Mouse (Mus musculus): Measurements from ENCODE around the gene Scamp3.
"Not testable (repeated sequence)": the region's sequence is repeated elsewhere in the genome, so short reads cannot be mapped to it uniquely, and the experiment has no call there.

The Scamp3 gene

DNA sequence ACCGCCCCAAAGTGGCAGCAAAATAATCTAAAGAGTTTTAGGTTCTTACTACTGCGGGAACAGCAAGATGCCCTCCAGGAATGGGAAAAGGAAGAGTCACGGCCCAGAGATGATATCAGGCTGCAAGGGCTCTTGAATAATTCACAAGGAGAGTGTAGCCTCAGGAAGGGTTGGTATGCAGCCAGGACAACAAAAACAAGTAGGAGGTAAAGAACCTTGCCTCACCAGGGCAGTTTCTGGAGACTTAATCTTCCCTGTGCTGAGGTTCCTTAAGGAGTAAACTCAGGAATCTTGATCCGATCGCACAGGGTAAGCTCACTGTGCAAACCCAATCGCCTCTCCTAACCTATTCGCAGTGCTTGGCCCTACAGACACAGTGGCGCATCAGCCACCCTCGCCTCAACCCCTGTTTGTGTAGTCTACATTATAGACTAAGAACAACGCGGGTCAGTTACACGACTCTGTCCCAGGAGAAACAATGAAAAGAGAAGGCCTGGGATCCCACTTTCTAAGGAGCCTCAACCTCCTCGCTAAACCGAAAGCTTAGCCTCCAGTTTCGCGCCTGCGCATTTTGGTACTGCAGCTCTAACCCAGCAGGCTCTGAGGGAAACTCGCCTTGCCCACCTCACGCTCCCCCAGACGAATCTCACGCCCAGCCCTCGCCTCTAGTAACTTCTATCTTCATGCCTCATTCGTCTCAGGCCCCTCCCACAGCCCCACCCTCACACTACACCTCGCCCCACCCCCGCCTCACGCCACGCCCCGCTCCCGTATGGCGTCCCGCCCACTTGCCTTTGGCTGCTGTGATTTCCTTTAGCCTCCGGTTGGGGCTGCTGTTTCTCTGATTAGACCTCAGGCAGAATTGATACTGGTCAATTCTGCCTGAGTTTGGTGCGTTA is 19.0 kb downstream of the Scamp3 start:
- DNase-seq (ENCODE audit: low spot score in 2 of 2), result peak; percentile 93 to 94

DNA sequence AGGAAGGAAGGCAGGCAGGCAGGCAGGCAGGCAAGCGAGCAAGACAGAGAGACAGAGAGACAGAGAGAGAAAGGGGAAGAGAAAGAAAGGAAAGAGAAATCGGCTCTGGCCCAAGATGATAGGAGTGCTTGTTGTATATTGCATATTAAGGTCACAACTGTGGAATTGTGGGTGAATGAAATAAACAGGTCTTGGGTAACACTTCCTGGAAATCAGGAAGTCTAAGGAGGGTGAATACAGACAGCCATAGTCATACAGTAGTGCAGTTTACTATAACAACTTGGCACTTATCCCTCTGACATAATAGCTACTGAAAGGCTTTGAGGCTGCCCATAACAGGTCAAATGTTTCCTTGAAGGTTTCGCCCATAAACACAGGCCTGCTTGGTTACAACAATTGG is 22.6 kb downstream of the Scamp3 start:
- no peak for DNase-seq (ENCODE audit: low spot score in 2 of 2)

DNA sequence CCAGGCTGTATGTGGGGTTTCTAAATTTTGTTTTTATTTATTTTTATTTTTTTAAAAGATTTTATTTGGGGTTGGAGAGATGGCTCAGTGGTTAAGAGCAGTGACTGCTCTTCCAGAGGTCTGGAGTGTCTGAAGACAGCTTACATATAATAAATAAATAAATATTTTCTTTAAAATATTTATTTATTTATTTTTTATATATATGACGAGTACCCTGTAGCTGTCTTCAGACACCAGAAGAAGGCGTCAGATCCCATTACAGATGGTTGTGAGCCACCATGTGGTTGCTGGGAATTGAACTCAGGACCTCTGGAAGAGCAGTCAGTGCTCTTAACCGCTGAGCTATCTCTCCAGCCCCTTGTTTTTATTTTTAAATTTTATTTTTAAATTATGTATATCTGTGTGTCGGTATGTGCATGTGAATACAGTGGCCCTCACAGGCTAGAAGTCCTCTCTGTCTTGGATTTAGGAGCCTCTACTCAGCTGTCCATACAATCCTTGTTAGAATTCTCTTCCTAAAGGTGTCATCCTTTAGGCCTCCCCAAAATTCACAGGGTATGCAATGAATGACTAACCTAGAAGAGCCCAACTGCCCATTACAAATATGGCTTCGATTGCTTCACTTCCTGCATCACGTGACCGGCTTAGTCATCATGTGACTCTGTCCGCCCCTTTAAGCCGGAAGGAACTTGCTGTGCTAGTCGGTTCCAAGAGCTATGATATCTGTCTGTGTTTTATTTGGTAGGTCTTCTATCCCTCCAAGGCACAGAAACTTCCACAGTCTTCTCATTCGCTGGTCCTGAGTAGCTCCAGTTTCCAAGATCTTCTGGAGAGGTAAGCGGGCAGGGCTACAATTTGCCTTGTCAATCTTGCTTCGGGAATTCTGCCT is 25.2 kb downstream of the Scamp3 start, which contains the start of gene Gba:
Gba (plus strand) TSS at position 676 of the 889 bp plus-strand sequence.
- DNase-seq (ENCODE audit: low spot score in 2 of 2), result peak; percentile 79 to 86

DNA sequence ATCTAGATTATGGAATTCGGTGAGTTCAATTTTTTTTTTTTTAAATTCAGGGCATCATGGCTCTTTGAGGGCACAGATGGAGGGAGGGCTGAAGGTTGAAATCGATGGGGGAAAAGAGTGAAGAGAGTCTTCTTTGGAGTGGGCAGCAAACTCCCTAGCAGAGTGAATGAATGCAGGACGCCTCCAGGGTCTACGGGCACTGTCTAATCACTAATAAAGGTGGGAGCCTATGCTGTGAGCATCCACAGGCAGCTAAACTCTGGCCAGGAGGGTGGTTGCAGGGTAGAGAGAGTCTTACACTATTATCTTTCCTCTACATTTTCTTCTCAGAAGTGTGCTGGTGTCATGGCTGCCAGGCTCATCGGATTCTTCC is 25.9 kb downstream of the Scamp3 start:
- DNase-seq (ENCODE audit: low spot score in 2 of 2), result no peak

DNA sequence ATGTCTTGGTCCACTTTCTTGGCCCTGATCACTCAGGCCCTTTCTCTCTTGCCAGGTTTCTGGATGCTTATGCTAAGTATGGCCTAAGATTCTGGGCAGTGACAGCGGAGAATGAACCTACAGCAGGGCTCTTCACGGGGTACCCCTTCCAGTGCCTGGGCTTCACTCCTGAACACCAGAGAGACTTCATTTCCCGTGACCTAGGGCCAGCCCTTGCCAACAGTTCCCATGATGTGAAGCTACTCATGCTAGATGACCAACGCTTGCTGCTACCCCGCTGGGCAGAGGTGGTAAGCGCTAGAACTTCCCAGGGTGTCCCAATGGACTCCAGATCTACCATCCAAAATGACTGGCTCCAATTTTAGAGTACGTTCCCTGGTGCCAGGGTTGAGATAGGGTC is 28.8 kb downstream of the Scamp3 start:
- no peak for DNase-seq (ENCODE audit: low spot score in 2 of 2)

DNA sequence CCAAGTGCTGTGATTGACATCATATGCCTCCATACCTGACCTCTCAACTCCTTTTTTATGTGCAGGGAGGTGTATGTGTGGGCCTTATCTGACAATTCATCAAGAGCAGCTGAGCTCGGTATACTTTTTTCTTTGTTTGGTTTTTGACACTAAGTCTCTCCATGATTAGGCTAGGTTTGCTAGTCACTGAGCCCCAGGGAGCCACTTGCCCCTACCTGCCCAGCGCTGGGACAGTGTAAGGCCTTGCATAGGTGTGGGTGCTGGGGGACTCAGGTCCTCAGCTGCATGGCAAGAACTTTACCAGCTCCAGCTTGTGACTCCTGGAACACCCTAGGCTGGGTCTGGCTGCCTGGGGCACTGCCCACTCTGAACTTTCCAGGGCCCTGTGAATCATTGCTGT is 29.4 kb downstream of the Scamp3 start:
- no peak for DNase-seq (ENCODE audit: low spot score in 2 of 2)

DNA sequence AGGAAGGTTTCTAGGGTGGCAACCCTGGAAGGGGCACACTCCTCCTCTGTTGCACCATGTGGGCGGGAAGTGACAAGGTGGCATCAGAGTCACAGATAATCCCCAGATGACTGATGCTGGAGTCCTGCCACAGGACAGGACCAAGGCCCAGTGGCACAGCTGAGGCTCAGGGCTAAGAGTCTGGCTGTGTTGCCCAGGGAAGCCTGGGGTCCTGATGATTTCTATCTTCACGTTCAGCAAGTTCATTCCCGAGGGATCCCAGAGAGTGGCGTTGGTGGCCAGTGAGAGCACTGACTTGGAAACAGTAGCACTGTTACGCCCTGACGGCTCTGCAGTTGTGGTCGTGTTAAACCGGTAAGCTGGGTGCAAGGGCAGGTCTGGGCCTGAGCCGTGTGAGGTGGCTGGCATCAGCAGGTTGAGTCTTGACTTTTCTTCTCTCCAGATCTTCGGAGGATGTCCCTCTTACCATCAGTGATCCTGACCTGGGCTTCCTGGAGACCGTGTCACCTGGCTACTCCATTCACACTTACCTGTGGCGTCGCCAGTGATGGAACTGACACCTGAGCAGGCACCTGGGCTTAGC is 30.9 kb downstream of the Scamp3 start:
- DNase-seq (ENCODE audit: low spot score in 2 of 2), result no peak

DNA sequence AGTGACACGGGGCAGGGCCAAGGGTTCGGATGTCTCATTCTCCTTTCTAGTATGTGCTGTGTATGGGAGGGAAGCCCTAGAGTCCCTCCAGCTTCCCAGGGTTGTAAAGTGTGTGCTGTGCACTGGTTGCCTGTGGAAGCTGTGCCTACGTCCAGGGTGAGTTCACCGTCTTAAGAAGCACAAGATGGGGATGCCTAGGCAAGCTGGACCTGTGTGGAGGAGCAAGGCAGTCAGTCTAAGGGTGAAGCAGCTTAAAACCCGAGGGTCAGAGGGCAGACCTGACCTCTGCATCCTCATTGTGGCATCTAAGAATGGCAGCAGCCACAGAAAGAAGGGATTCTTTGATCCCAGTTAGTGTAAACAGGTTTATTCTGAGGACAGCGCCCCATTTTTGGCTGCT is 31.5 kb downstream of the Scamp3 start:
- no peak for DNase-seq (ENCODE audit: low spot score in 2 of 2)

DNA sequence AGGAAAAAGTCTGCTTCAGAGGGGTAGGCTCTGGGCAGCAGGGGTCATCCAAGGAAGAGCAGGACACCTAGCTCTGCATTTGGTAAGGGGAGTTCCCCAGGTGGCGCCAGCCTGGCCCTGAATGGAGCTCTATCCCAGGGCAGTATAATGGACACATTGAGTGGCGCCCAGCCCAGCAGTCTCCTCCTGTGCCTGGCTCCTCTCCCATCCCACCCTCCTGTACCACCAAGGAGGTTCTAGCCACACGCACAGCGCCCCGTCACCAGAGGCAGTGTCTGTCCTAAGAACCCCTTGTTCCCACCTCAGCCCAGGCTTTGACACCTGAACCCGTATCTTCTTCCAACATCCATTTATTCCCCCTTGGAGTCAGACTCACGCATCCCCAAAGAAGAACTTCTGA is 32.5 kb downstream of the Scamp3 start:
- no peak for DNase-seq (ENCODE audit: low spot score in 2 of 2)

DNA sequence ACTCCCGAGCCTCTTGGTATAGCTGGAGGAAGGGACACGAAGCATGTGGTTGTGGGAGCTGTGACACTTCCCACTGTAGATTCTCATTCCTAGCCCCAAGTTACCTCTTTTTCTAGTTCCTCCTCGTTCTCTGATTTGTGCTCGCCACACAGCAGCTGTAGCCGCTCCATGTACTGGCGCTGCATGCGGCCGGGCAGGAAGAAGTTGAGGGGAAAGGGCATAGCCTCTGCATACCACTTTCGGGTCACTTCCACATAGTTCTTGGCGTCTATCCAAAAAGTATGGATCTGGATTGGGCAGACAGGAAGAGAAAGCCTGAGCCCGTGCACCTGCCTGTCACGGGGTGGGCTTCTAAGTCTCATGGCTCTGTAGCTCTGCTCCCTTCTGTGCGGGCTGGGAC is 32.9 kb downstream of the Scamp3 start:
- no peak for DNase-seq (ENCODE audit: low spot score in 2 of 2)

DNA sequence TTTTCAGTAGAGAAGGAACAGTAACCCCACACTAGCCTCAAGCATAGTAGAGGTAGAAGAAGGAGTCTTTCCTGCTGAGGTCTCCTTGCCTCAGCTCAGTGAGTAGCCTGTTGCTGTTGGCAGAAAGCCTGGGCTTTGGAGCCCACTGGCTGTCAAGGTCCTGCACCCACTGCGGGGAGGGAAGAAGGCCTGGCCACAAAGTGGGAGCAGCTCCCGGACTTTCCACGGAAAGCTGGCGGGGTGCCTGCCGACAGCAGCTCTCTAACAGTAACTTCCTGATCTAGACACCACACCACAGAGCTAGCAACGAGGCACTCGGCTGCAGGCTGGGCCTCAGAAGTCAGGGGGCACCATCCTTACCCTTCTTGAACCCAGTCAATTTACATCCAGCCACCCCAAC is 33.5 kb downstream of the Scamp3 start:
- no peak for DNase-seq (ENCODE audit: low spot score in 2 of 2)

DNA sequence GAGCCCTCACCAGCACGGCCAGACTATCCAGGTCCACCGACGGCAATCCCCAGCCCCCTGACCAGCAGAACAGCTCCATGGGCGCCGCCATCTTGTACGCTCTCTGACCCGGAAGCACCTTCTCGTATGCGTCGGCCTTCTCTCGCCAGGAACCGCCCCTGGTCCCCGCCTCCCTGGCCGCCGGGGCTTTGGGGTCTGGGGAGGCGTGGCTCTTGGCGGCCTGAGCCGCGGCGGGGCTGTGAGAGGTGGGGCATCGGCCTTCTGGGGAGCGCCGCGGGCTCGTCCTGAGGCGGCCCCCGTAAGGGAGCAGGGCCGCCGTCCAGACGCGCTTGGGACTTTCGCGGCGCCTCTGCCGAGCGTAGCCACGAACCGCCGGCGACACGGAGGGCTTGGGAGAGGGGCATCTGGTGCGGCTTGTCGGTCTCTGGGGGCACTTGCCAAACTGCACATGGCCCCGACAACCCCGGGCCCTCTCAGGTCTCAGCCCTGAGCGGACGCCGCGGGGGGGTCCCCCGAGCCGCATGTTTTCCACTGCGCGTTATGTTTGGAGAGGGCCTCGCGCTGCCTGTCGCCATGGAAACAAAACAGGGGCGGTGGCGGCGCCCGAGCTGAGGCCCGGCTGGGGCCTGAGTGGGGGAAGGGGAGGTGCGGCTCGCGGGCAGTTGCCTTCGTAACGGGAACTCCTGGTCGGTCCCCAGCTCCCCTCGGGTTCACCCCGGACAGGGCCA is 36.7 kb downstream of the Scamp3 start:
- peak; percentile 88 to 90 for DNase-seq (ENCODE audit: low spot score in 2 of 2)

DNA sequence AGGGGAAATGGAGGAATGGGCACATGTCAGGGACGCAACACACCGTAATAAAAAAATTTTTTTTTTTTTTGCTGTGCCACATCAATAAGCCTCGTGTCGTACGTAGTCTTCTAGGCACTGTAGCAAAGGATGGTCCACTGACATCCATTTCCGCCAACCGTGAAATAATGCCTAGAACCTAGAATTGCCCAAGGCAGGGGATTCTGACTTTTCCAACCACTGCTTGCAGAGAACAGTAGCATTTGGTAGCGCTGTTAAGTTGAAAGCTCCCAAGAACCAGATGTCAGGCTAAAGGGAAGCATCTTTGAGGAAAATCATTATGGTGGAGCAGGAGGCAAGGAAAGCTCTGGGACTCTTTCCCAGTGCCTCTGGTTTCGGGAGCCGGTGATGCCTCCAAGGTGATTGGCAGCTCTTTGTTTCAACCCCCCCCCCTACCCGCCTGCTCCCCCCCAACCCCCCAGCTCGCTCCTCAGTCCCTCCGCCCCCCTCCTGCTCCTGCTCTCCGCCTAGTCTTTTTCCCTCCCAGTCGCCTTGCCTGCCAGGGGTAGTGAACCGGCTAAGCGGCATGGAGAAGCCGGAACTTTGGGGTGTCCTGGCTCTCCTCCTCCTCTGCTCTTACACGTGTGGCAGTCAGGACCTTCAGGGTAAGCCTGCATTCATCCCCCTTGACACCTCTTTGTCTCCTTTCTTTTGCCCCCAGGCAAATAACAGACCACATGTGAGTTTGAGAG is 37.6 kb downstream of the Scamp3 start, which contains the start of gene Thbs3:
Thbs3 (plus strand) TSS at position 500 of the 731 bp plus-strand sequence.
- DNase-seq (ENCODE audit: low spot score in 2 of 2), result no peak

DNA sequence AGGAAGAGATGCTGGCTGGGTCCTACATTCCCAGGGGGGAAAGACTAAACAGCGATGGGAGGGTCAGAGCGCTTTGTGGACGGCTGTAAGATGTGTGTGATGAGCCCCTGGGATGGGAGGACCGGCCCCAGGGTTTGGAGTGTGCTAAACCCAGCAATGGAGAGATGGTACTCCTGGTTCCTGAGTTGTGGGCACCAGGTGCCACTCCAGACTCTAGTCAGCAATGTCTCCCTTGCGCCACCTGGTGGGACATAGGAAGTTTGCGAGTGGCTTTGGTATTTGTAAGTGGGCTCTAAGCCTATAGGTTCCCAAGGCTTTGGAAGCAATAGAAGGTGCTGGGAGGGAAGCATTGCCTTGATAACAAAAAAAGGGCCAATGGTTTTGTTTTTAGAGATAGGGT is 38.6 kb downstream of the Scamp3 start:
- DNase-seq (ENCODE audit: low spot score in 2 of 2), result peak; percentile 71 to 74

DNA sequence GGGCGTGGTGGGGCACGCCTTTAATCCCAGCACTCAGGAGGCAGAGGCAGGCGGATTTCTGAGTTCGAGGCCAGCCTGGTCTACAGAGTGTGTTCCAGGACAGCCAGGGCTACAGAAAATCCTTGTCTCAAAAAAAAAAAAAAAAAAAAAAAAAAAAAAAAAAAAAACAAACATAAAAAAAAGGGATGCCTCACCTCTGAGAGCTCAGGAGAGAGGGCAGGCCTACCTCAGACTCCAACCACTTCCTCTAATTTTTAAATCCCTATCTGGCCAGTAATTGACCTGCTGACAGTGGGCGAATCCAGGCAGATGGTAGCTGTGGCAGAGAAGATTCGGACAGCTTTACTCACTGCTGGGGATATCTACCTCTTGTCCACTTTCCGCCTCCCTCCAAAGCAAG is 39.1 kb downstream of the Scamp3 start:
- not testable (repeated sequence) for DNase-seq (ENCODE audit: low spot score in 2 of 2)

DNA sequence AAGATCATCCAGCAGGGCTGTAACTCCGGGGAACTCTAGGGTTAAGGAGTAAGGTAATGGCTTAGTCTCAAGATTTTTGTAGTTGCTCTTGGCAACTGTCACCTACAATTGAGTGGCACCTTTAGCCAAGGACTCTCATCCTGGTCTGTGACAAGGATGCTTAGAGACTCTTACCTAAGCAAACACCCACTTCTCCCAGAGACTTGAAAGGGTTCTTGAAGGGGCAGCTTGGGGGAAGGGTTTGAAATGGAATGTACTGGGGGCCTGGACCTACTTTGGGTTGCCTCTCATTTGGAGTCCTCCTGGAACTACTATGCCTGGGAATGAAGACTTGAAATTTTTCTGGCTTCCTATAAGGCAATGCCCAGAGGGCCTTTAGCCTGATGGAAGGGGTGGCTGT is 41.0 kb downstream of the Scamp3 start:
- no peak for DNase-seq (ENCODE audit: low spot score in 2 of 2)

DNA sequence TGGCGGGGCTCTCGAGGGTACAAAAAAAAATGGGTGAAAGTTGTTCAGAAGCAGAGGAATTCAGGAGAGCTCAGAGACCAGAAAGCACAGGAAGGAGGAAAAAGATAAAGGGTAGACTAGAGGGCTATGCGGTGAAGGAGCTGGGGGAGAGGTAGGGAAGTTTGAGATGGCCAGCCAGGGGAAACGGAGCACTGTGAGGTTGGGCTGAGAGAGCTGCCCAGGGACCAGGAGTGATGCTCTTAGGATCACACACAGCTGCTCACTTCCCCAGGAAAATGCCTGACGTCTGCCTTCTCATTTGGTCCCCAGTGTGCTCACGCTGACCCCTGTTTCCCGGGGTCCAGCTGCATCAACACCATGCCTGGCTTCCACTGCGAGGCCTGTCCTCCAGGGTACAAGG is 42.3 kb downstream of the Scamp3 start:
- DNase-seq (ENCODE audit: low spot score in 2 of 2), result no peak

DNA sequence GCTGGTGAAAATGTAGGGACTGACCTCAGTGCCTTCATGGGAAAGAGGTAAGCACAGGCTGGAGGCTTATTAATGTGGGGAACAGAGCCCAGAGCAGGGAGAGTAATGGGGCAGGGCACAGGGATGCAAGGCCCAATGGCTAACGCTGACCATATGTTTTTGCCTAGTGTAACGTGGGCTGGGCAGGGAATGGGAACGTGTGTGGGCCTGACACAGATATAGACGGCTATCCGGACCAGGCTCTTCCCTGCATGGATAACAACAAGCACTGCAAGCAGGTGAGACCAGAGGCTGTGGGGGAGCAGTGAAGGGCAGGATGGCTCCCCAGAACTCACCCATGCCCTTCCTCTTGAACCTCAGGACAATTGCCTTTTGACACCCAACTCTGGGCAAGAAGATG is 43.9 kb downstream of the Scamp3 start:
- DNase-seq (ENCODE audit: low spot score in 2 of 2), result no peak

DNA sequence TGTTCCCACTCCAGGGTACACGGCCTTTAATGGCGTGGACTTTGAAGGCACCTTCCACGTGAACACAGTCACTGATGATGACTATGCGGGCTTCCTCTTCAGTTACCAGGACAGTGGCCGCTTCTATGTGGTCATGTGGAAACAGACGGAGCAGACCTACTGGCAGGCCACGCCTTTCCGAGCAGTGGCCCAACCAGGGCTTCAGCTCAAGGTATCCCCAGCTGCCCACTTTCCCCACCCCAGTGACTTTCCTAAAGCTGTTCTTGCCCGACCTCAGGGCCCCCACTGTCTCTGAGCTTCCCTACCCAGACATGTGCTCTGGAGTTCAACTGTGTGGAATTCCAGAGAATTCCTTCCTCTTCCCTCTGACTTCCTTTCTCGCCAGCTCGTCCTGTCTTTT is 47.5 kb downstream of the Scamp3 start:
- DNase-seq (ENCODE audit: low spot score in 2 of 2), result no peak

DNA sequence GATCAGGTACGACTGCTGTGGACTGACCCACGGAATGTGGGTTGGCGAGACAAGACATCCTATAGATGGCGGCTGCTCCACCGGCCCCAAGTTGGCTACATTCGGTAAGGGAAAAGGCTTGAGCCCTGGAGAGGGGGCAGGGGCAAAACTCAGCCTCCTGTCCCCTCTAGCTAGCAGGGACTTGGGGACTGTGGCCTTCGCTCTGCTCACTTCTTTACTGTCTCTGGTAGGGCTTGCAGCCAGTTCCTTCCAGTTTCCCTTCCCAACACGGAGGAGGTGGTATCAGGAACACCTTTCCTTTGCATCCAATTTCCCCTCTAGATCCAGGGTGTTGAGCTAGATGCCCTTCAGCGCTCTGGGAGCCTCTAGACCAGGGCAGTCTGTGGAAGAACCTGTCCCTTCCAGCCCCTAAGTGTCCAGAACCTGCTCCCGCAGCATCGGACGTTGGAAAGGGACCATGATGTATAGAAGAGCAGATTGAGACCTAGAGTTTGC is 48.1 kb downstream of the Scamp3 start:
- no peak for DNase-seq (ENCODE audit: low spot score in 2 of 2)

DNA sequence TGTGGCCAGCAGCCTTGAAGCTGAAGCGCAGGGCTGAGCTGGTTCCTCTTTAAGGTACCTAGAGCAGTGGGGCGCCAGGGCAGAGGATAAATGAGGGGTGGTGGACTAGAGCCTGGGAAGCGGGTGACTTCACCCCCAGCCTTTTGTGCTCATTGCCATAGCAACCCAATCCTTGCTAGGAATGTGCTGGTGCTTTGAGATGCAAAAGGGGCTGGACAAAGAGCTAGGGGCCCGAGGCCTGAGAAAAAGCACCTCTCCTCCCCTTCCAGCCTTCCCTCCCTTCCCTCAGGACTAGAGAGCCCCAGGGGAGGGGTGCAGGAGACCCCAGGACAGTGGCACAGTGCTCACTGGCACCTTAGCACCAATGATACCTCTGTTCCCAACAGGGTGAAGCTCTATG is 48.6 kb downstream of the Scamp3 start:
- DNase-seq (ENCODE audit: low spot score in 2 of 2), result no peak

Data from spleen, postnatal 36 days (tissue).